Mouse (Mus musculus) midbrain, embryonic 11.5 days (tissue): Measurements from ENCODE around the gene R3hdm1. TPM values are rescaled to one million over a fixed set of nuclear protein-coding genes. Genes with fewer than 3 reads are reported as not detected.
"Not testable (repeated sequence)": the region's sequence is repeated elsewhere in the genome, so short reads cannot be mapped to it uniquely, and the experiment has no call there.

ENCODE experiments used
- ATAC-seq: fragments of 200-750 bp; cut with Nextera tagmentation; 2 replicates; pipeline ENCODE4 v1.8.0; 2017; ENCODE audit warnings: moderate TSS enrichment, moderate library complexity; ENCODE audit not compliant: low FRiP score
- DNase-seq: peaks from one replicate; pipeline ENCODE4 v3.0.0; 2015; ENCODE audit warnings: low spot score; ENCODE audit errors: missing footprints
- H3K27ac ChIP-seq: fragments of 300-500 bp; sonication (generic); 2 replicates; pipeline ENCODE4 v1.5.1; 2014; ENCODE audit warnings: low read depth, low read length
- H3K27me3 ChIP-seq: fragments of 300-500 bp; sonication (generic); 2 replicates; pipeline ENCODE4 v1.6.1; 2014; ENCODE audit warnings: mild to moderate bottlenecking, low read length, moderate library complexity, mixed read lengths; ENCODE audit not compliant: control insufficient read depth, insufficient read depth
- H3K36me3 ChIP-seq: fragments of 300-500 bp; sonication (generic); 2 replicates; pipeline ENCODE4 v1.6.1; 2014; ENCODE audit warnings: mild to moderate bottlenecking, low read length, moderate library complexity, mixed read lengths; ENCODE audit not compliant: control insufficient read depth, insufficient read depth
- H3K4me1 ChIP-seq: fragments of 300-500 bp; sonication (generic); 2 replicates; pipeline ENCODE4 v1.6.1; 2014; ENCODE audit warnings: low read length; ENCODE audit not compliant: control insufficient read depth, insufficient read depth
- H3K4me2 ChIP-seq: fragments of 300-500 bp; sonication (generic); 2 replicates; pipeline ENCODE4 v1.6.1; 2014; ENCODE audit warnings: mild to moderate bottlenecking, moderate library complexity
- H3K4me3 ChIP-seq: fragments of 300-500 bp; sonication (generic); 2 replicates; pipeline ENCODE4 v1.5.1; 2014; ENCODE audit warnings: low read depth, low read length
- H3K9ac ChIP-seq: fragments of 300-500 bp; sonication (generic); 2 replicates; pipeline ENCODE4 v1.6.1; 2014; ENCODE audit warnings: low read length
- H3K9me3 ChIP-seq: fragments of 300-500 bp; sonication (generic); 2 replicates; pipeline ENCODE4 v1.6.1; 2016; ENCODE audit warnings: low read length; ENCODE audit not compliant: control insufficient read depth
- WGBS: fragments of 180-500 bp; shearing (Covaris S2); extraction: QIAGEN DNeasy Blood & Tissue Kit; methylation state at CpG from one replicate; pipeline ENCODE4 v1.1.7; 2014; 5-methylcytosine and 5-hydroxymethylcytosine counted together
- polyA plus RNA-seq: library from polyadenylated mRNA; unstranded; fragments of >200 nt; fragmentation: Nextera tagmentation; extraction: Ambion mirVana; gene quantifications from 2 replicates; pipeline ENCODE4 v1.2.1, GENCODE M21; 2014

The R3hdm1 gene
- polyA plus RNA-seq, 1 experiment from 2014 or later = 96.9 TPM

- WGBS = under 1% methylated on average over 15 of the region's 15 CpGs
- H3K27me3 ChIP-seq = no peaks in the 10 kb centered on the region
- H3K9ac ChIP-seq = peak overlapping the region; percentile 66
- DNase-seq (peak; percentile 99), ATAC-seq (peak; percentile 17)
- H3K9me3 ChIP-seq = no peaks in the 10 kb centered on the region
- H3K4me2 ChIP-seq = peak overlapping the region; percentile 52
- H3K4me1 ChIP-seq = peaks cover 6% of the 10 kb centered on the region
- no peaks in the 10 kb centered on the region for H3K36me3 ChIP-seq
- peak overlapping the region; percentile 92 for H3K4me3 ChIP-seq
- peak overlapping the region; percentile 87; the same call in 1 of the 2 replicates for H3K27ac ChIP-seq
Observed at GRCm38 (mm10) chr1:128102251-128102640, 855 bp upstream of the R3hdm1 start.

GRCm38 (mm10) chr1:128103520-128104088 is 503 bp downstream of the R3hdm1 start:
- 1% methylated on average over 44 of the region's 47 CpGs for WGBS

GRCm38 (mm10) chr1:128120913-128121627 is 18.0 kb downstream of the R3hdm1 start:
- Histone ChIP-seq H3K4me2 (no peak overlapping the region), H3K4me1 (no peaks in the 10 kb centered on the region), H3K9ac (no peak overlapping the region), H3K27ac (no peak overlapping the region), H3K9me3 (peaks cover 4% of the 10 kb centered on the region; the same call in 1 of the 2 replicates), H3K4me3 (no peak overlapping the region), H3K27me3 (no peaks in the 10 kb centered on the region), H3K36me3 (peaks cover 5% of the 10 kb centered on the region; the same call in 1 of the 2 replicates)
- WGBS = 96% methylated on average over 4 of the region's 4 CpGs
- DNase-seq = no peak
- ATAC-seq = no peak

More at GRCm38 (mm10) chr1:128103520-128104088, 503 bp downstream of the R3hdm1 start:
- ATAC-seq (peak; percentile 75), DNase-seq (peak; percentile 95)
- Histone ChIP-seq H3K36me3 (no peaks in the 10 kb centered on the region), H3K27ac (peak overlapping the region; percentile 93), H3K4me2 (peak overlapping the region; percentile 74), H3K9me3 (no peaks in the 10 kb centered on the region), H3K9ac (peak overlapping the region; percentile 91), H3K27me3 (no peaks in the 10 kb centered on the region), H3K4me3 (peak overlapping the region; percentile 92), H3K4me1 (peaks cover 6% of the 10 kb centered on the region)

GRCm38 (mm10) chr1:128136222-128136621 is 33.1 kb downstream of the R3hdm1 start:
- not testable (repeated sequence) for H3K27me3 ChIP-seq, DNase-seq, H3K27ac ChIP-seq, H3K4me3 ChIP-seq, H3K4me1 ChIP-seq, H3K9ac ChIP-seq, H3K36me3 ChIP-seq, H3K9me3 ChIP-seq, ATAC-seq, H3K4me2 ChIP-seq

GRCm38 (mm10) chr1:128141039-128141438 is 37.9 kb downstream of the R3hdm1 start:
- Histone ChIP-seq H3K27ac (no peak overlapping the region), H3K4me2 (no peak overlapping the region), H3K4me3 (no peak overlapping the region), H3K4me1 (peaks cover 4% of the 10 kb centered on the region), H3K27me3 (no peaks in the 10 kb centered on the region), H3K9me3 (no peaks in the 10 kb centered on the region), H3K36me3 (no peaks in the 10 kb centered on the region), H3K9ac (no peak overlapping the region)
- ATAC-seq (no peak), DNase-seq (no peak)

GRCm38 (mm10) chr1:128141737-128142136 is 38.6 kb downstream of the R3hdm1 start:
- Histone ChIP-seq H3K4me1 (peaks cover 4% of the 10 kb centered on the region), H3K9me3 (no peaks in the 10 kb centered on the region), H3K9ac (no peak overlapping the region), H3K27ac (no peak overlapping the region), H3K27me3 (no peaks in the 10 kb centered on the region), H3K4me3 (no peak overlapping the region), H3K4me2 (no peak overlapping the region), H3K36me3 (no peaks in the 10 kb centered on the region)
- DNase-seq (peak; percentile 84), ATAC-seq (peak; percentile 67)

GRCm38 (mm10) chr1:128166956-128167355 is 63.9 kb downstream of the R3hdm1 start:
- DNase-seq (no peak), ATAC-seq (no peak)
- no peaks in the 10 kb centered on the region for H3K4me1 ChIP-seq
- no peaks in the 10 kb centered on the region for H3K27me3 ChIP-seq
- H3K9ac ChIP-seq = no peak overlapping the region
- no peak overlapping the region for H3K4me2 ChIP-seq
- no peaks in the 10 kb centered on the region for H3K36me3 ChIP-seq
- no peak overlapping the region for H3K4me3 ChIP-seq
- H3K9me3 ChIP-seq = no peaks in the 10 kb centered on the region
- no peak overlapping the region for H3K27ac ChIP-seq
- 93% methylated on average over 1 of the region's 1 CpGs for WGBS

- H3K4me2 ChIP-seq = no peak overlapping the region
- no peak overlapping the region for H3K27ac ChIP-seq
- H3K4me1 ChIP-seq = no peaks in the 10 kb centered on the region
- H3K36me3 ChIP-seq = no peaks in the 10 kb centered on the region
- H3K4me3 ChIP-seq = no peak overlapping the region
- DNase-seq (no peak), ATAC-seq (no peak)
- H3K9ac ChIP-seq = no peak overlapping the region
- no peaks in the 10 kb centered on the region for H3K9me3 ChIP-seq
- H3K27me3 ChIP-seq = no peaks in the 10 kb centered on the region
Observed at GRCm38 (mm10) chr1:128170104-128170503, 67.0 kb downstream of the R3hdm1 start.

- H3K36me3 ChIP-seq = no peaks in the 10 kb centered on the region; the same call in 1 of the 2 replicates
- ATAC-seq = no peak
- no peak for DNase-seq
- WGBS = 86% methylated on average over 2 of the region's 2 CpGs
- no peaks in the 10 kb centered on the region for H3K9me3 ChIP-seq
- H3K4me2 ChIP-seq = no peak overlapping the region
- H3K4me1 ChIP-seq = no peaks in the 10 kb centered on the region
- no peak overlapping the region for H3K4me3 ChIP-seq
- H3K9ac ChIP-seq = no peak overlapping the region
- H3K27me3 ChIP-seq = no peaks in the 10 kb centered on the region
- no peak overlapping the region for H3K27ac ChIP-seq
Observed at GRCm38 (mm10) chr1:128191426-128191825, 88.3 kb downstream of the R3hdm1 start.
